Mouse (Mus musculus): ENCODE measurements around the gene N6amt1.

GRCm38 (mm10) chr16:87354075-87354583 is at the start of gene N6amt1:
- TF ChIP-seq CTCF (conservative IDR thresholded peaks at IDR 0.05; ENCODE audit: insufficient read depth, insufficient read length, low read depth, low read length) (no peak), POLR2A (IDR thresholded peaks at IDR 0.05; ENCODE audit: low read depth, low read length) (peak; percentile 17)
